Mouse (Mus musculus): Measurements from ENCODE around the gene Rbks. TPM values are rescaled to one million over a fixed set of nuclear protein-coding genes. Genes with fewer than 3 reads are reported as not detected.

Gene Rbks
- total RNA-seq (2021) (1 to 10 TPM; 4.3 to 4.4 TPM), polyA plus RNA-seq (2012; rRNA removed) (2.3 and 2.7 TPM in 2 replicates)
- long read RNA-seq, partial matches to known transcripts: 1 of 3 reads
- long read RNA-seq, other reads (novel, unspliced or antisense): 1 of 3 reads

- no peak for DNase-seq
- no peak; the same call in 1 of the 2 replicates for TF ChIP-seq CTCF (IDR thresholded peaks at IDR 0.05)
- no peaks in the 10 kb centered on the region for H3K27me3 ChIP-seq (ENCODE audit: control insufficient read depth, insufficient read depth, low read length)
- peak within 1 kb of the TSS; percentile 96 for H3K27ac ChIP-seq
- H3K79me2 ChIP-seq (replicated peaks; ENCODE audit: control insufficient read depth, insufficient read depth, low read length): no peaks in the 10 kb centered on the region
- peaks cover 2% of the 10 kb centered on the region for H3K36me3 ChIP-seq (ENCODE audit: control insufficient read depth, insufficient read depth, low read length)
- H3K4me1 ChIP-seq (ENCODE audit: control insufficient read depth, insufficient read depth, low read length): no peaks in the 10 kb centered on the region; the same call in 1 of the 2 replicates
- intact Hi-C loops (cut with DNase I): loop anchor here (2.0 to 5.0 kb wide), 4 partner anchors 85 to 440 kb away; no protein-coding TSS in a partner anchor
- peak within 1 kb of the TSS; percentile 94 for H3K9ac ChIP-seq (ENCODE audit: low read depth, low read length)
- 5% methylated on average over 18 of the region's 18 CpGs for WGBS
- H3K4me3 ChIP-seq: peak within 1 kb of the TSS; percentile 94
These were observed at the start of gene Rbks for GRCm38 (mm10) chr5:31696971-31697643. Gene Rbks, minus strand, starts transcription at chr5:31697627.

- Histone ChIP-seq H3K27ac (no peak overlapping the region), H3K79me2 (replicated peaks; ENCODE audit: control insufficient read depth, insufficient read depth, low read length) (no peaks in the 10 kb centered on the region), H3K9ac (ENCODE audit: low read depth, low read length) (no peak overlapping the region), H3K4me1 (ENCODE audit: control insufficient read depth, insufficient read depth, low read length) (peaks cover 3% of the 10 kb centered on the region), H3K27me3 (ENCODE audit: control insufficient read depth, insufficient read depth, low read length) (no peaks in the 10 kb centered on the region), H3K4me3 (no peak overlapping the region), H3K36me3 (ENCODE audit: control insufficient read depth, insufficient read depth, low read length) (no peaks in the 10 kb centered on the region)
- intact Hi-C loops (cut with DNase I): no loop called here
- WGBS: 69% methylated on average over 4 of the region's 4 CpGs
- DNase-seq: no peak
- TF ChIP-seq POLR2A (IDR thresholded peaks at IDR 0.05; ENCODE audit: insufficient read depth, low read depth, low read length) (no peak), EP300 (IDR thresholded peaks at IDR 0.05; ENCODE audit: insufficient read depth, low read depth, low read length) (no peak), CTCF (IDR thresholded peaks at IDR 0.05) (no peak)
These were observed 45.1 kb upstream of the Rbks start for GRCm38 (mm10) chr5:31742521-31743031.

GRCm38 (mm10) chr5:31741931-31742330 is 44.5 kb upstream of the Rbks start:
- H3K27me3 ChIP-seq (ENCODE audit: control insufficient read depth, insufficient read depth, low read length): no peaks in the 10 kb centered on the region
- no peak for TF ChIP-seq POLR2A (IDR thresholded peaks at IDR 0.05; ENCODE audit: insufficient read depth, low read depth, low read length)
- TF ChIP-seq EP300 (IDR thresholded peaks at IDR 0.05; ENCODE audit: insufficient read depth, low read depth, low read length): no peak
- no peak for TF ChIP-seq CTCF (IDR thresholded peaks at IDR 0.05)
- no peak overlapping the region for H3K9ac ChIP-seq (ENCODE audit: low read depth, low read length)
- peaks cover 3% of the 10 kb centered on the region for H3K4me1 ChIP-seq (ENCODE audit: control insufficient read depth, insufficient read depth, low read length)
- no peaks in the 10 kb centered on the region for H3K79me2 ChIP-seq (replicated peaks; ENCODE audit: control insufficient read depth, insufficient read depth, low read length)
- WGBS: 72% methylated on average over 1 of the region's 1 CpGs
- H3K4me3 ChIP-seq: no peak overlapping the region
- no peak for DNase-seq
- intact Hi-C loops (cut with DNase I): no loop called here
- no peak overlapping the region for H3K27ac ChIP-seq
- H3K36me3 ChIP-seq (ENCODE audit: control insufficient read depth, insufficient read depth, low read length): no peaks in the 10 kb centered on the region

DNA sequence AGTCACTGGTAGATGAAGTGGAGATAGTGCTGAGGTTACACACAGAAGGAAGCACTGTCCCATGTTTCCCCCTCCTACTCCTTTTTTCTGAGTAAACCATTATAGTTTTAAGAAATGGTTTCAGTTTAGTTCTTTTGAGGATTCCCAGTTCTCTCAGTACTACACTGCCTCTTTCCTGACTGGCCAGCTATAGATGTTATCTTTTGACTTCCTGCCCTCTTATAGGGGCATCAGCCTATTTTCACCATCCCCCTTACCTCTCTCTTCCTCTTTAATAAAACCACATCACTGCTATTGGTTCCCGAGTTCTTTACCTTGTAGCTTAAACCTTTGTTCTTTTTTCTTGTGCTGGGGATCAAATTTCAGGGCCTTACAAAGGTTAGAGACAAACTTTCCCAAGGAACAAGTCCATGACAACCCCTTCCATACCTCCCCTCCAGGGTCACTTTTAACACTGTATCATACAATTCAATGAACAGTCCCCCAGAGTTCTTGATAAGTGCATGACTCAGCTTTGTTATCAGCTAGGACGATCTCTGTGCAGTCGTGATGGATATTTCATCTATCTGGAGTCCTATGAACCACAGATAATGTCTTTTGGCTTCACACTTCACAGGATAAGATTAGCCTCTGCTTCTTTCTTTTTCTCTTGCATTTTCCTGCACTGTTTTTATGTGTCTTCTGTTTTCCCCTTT is 35.4 kb upstream of the Rbks start:
- Histone ChIP-seq H3K4me3 (no peak overlapping the region), H3K27ac (no peak overlapping the region; the same call in 1 of the 2 replicates), H3K9ac (ENCODE audit: low read depth, low read length) (no peak overlapping the region), H3K4me1 (ENCODE audit: control insufficient read depth, insufficient read depth, low read length) (peaks cover 3% of the 10 kb centered on the region), H3K79me2 (replicated peaks; ENCODE audit: control insufficient read depth, insufficient read depth, low read length) (no peaks in the 10 kb centered on the region), H3K36me3 (ENCODE audit: control insufficient read depth, insufficient read depth, low read length) (peaks cover 5% of the 10 kb centered on the region; the same call in 1 of the 2 replicates), H3K27me3 (ENCODE audit: control insufficient read depth, insufficient read depth, low read length) (no peaks in the 10 kb centered on the region)
- TF ChIP-seq EP300 (IDR thresholded peaks at IDR 0.05; ENCODE audit: insufficient read depth, low read depth, low read length) (no peak), CTCF (IDR thresholded peaks at IDR 0.05) (no peak), POLR2A (IDR thresholded peaks at IDR 0.05; ENCODE audit: insufficient read depth, low read depth, low read length) (no peak)
- intact Hi-C loops (cut with DNase I): loop anchor here (2.0 to 5.0 kb wide), 2 partner anchors 16 to 35 kb away; no protein-coding TSS in a partner anchor
- WGBS: 34% methylated on average over 3 of the region's 3 CpGs
- no peak for DNase-seq

GRCm38 (mm10) chr5:31727456-31727855 is 30.0 kb upstream of the Rbks start:
- Histone ChIP-seq H3K27me3 (ENCODE audit: control insufficient read depth, insufficient read depth, low read length) (no peaks in the 10 kb centered on the region), H3K27ac (peak overlapping the region; percentile 57), H3K9ac (ENCODE audit: low read depth, low read length) (no peak overlapping the region), H3K79me2 (replicated peaks; ENCODE audit: control insufficient read depth, insufficient read depth, low read length) (no peaks in the 10 kb centered on the region), H3K4me1 (ENCODE audit: control insufficient read depth, insufficient read depth, low read length) (peaks cover 5% of the 10 kb centered on the region), H3K36me3 (ENCODE audit: control insufficient read depth, insufficient read depth, low read length) (peaks cover 5% of the 10 kb centered on the region; the same call in 1 of the 2 replicates), H3K4me3 (no peak overlapping the region)
- WGBS: 36% methylated on average over 5 of the region's 5 CpGs
- DNase-seq: no peak
- TF ChIP-seq POLR2A (IDR thresholded peaks at IDR 0.05; ENCODE audit: insufficient read depth, low read depth, low read length): no peak
- TF ChIP-seq EP300 (IDR thresholded peaks at IDR 0.05; ENCODE audit: insufficient read depth, low read depth, low read length): no peak
- no peak for TF ChIP-seq CTCF (IDR thresholded peaks at IDR 0.05)
- intact Hi-C loops (cut with DNase I): loop anchor here (2.0 kb wide), 1 partner anchor 29 kb away; no protein-coding TSS in a partner anchor

Measured in heart, adult 2 months (tissue).